Mouse (Mus musculus): Measurements from ENCODE around the gene Tulp1. TPM values are rescaled to one million over a fixed set of nuclear protein-coding genes. Genes with fewer than 3 reads are reported as not detected.
"Not testable (repeated sequence)": the region's sequence is repeated elsewhere in the genome, so short reads cannot be mapped to it uniquely, and the experiment has no call there.

Tulp1 gene
- polyA plus RNA-seq, 1 experiment from 2014 or later = 7.3 TPM

DNA sequence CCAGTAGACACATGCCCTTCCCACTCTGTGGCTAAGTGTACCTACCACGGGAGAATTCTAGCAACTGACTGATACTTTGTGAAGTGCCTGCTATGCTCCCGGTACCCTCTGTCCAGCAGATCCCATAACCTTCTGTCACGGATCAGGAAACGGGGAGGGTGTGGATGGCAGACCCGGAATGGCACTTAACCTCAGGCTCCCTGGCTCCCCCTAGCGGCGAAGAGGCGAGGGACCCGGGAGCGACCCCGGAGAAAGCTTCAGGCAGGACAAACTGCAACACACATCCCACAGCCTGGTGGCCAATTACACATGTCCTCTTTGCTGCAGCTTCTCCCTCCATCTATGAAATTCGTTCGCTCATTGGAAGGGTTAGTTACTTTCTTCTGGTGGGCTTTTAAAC, 3.4 kb upstream of the Tulp1 start:
- no peak overlapping the region for H3K9ac ChIP-seq
- WGBS = 7% methylated on average over 13 of the region's 13 CpGs
- no peaks in the 10 kb centered on the region for H3K36me3 ChIP-seq
- no peaks in the 10 kb centered on the region for H3K9me3 ChIP-seq
- no peak overlapping the region for H3K27ac ChIP-seq
- no peak for ATAC-seq (ENCODE audit: insufficient number of reproducible peaks, insufficient read depth, low FRiP score, low TSS enrichment, low read depth)
- H3K4me3 ChIP-seq = no peak overlapping the region
- peaks cover 25% of the 10 kb centered on the region for H3K27me3 ChIP-seq
- peaks cover 16% of the 10 kb centered on the region for H3K4me1 ChIP-seq
- H3K4me2 ChIP-seq = peak overlapping the region; percentile 3; the same call in 1 of the 2 replicates

DNA sequence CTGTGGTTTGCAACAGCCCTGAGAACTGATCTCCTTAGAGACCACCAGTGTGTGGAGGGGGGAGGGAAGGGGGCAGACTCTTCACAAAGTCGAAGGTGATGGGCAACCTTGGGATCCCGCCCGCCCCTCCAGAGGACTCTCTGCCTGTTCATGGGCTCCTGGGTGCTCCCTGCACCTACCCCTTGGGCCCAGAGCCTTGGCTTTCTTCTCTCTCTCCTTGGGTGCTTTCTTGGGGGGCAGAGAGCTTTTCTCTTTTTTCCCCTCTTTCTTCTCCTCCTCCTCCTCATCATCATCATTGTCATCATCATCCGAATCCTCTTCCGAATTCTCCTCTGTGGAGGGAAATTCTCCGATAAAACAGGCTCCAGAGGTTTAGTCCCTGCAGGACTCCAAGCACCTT, 1.5 kb downstream of the Tulp1 start:
- no peaks in the 10 kb centered on the region for H3K9me3 ChIP-seq
- H3K4me3 ChIP-seq = peak overlapping the region; percentile 39
- H3K36me3 ChIP-seq = no peaks in the 10 kb centered on the region
- peaks cover 30% of the 10 kb centered on the region for H3K4me1 ChIP-seq
- H3K4me2 ChIP-seq = peak overlapping the region; percentile 77
- peak overlapping the region; percentile 64 for H3K9ac ChIP-seq
- ATAC-seq (ENCODE audit: insufficient number of reproducible peaks, insufficient read depth, low FRiP score, low TSS enrichment, low read depth) = no peak
- peaks cover 51% of the 10 kb centered on the region for H3K27me3 ChIP-seq
- H3K27ac ChIP-seq = no peak overlapping the region
- WGBS = 21% methylated on average over 6 of the region's 6 CpGs

DNA sequence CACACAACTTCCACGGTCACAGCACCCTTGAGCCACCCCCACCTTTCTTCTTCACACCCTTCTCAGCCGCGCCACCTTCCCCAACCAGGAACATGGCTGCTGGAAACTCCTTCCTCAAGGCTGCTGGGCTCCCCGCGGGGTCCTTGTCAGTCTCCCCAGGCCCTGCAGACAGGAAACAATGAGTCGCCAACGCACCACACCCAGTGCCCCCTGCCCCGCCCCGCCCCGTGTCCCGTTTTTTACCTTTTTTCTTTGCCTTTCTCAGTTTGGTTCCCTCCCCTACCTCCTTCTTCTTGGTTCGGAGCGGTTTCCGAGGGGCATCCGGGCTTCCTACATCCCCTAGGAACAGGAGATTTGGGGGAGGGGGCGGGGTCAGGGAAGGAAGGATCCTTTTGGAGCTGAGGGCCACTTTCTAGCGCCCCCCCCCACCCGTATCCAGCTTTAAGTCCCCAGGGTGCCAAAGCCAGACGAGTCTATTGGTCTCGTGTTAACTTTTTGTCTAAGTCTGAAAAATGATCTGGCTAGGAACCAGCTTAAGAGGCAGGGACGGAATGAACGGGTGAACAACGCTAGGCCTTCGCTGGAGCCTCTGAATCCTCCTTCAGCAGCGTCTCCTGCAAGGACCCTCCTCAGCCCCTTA, 2.2 kb downstream of the Tulp1 start:
- Histone ChIP-seq H3K36me3 (no peaks in the 10 kb centered on the region), H3K9me3 (no peaks in the 10 kb centered on the region), H3K4me3 (peak overlapping the region; percentile 39), H3K4me2 (peak overlapping the region; percentile 77), H3K27ac (peak overlapping the region; percentile 40; the same call in 1 of the 2 replicates), H3K4me1 (peaks cover 34% of the 10 kb centered on the region), H3K9ac (peak overlapping the region; percentile 64), H3K27me3 (peaks cover 56% of the 10 kb centered on the region)
- no peak; the same call in 1 of the 2 replicates for ATAC-seq (ENCODE audit: insufficient number of reproducible peaks, insufficient read depth, low FRiP score, low TSS enrichment, low read depth)
- WGBS = 2% methylated on average over 25 of the region's 25 CpGs

DNA sequence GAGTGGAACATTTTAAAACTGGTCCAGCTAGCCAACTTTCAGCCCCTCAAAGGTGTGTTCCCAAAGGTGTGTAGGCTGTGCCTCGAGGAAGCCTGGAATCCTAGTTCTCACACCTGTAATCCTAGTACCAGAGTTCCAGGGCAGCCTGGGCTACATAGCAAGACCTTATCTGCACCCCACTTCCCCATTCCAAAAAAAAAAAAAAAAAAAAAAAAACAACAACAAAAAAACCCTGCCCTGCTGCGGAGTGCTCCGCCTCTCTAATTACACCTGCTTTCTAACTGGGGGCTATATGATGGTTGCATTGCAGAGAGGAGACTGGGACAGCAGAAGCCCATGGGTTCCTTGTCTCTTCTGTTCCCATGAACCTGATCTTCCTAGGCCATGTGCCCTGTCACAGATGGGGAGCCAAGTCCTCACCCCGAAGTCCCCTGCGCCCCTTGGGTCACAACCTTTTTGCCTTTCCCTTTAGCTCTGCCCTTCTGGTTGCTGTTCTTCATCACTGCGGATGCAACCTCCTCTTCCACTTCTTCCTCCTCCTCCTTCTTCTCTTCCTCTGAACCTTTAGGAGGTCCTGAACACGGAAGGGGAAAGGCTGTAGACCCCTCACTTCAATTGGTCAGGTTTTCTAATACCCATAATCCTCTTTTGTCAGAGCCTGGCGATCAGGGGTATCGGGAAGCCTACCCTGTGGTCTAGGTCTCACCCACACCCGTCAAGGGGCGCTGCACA, 2.9 kb downstream of the Tulp1 start:
- peak overlapping the region; percentile 64 for H3K9ac ChIP-seq
- H3K27ac ChIP-seq = peak overlapping the region; percentile 40; the same call in 1 of the 2 replicates
- H3K4me2 ChIP-seq = peak overlapping the region; percentile 77
- 33% methylated on average over 11 of the region's 11 CpGs for WGBS
- H3K36me3 ChIP-seq = no peaks in the 10 kb centered on the region
- H3K4me3 ChIP-seq = peak overlapping the region; percentile 39
- H3K27me3 ChIP-seq = peaks cover 56% of the 10 kb centered on the region
- H3K4me1 ChIP-seq = peaks cover 34% of the 10 kb centered on the region
- H3K9me3 ChIP-seq = no peaks in the 10 kb centered on the region
- ATAC-seq (ENCODE audit: insufficient number of reproducible peaks, insufficient read depth, low FRiP score, low TSS enrichment, low read depth) = no peak

DNA sequence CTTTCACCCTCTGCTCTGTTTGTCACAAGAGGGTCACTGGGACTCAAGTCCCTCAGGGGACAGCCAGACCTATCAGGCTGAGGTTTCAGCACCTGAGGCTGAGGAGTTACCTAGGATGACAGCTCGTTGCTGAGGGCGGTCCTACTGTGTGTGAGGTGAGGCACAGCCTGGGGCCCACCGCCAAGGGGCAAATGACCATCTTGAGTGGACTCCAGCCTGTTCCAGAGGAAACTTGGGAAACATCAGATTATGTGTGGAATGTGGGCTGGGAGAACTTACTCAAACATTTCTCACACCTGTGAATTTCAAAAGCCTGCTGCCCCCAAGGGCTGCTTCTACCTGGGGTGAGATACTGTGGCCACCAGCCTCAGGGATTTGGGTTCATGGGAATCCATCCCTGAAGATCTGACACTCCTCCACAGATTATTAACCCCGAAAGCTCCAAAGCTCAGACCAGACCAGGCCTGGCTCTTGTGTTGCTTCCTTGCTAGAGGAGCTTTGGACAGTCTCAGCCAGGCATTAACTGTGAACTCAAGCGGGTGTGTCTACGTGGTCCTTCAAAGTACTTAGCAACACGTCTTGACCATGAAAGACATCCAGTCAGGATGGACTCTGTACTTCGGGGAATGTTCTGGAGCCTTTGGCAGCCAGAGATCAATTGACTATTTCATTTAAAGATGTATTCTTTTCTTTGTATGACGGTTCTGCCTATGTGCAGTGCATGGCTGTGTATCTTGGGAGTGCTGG, 4.3 kb downstream of the Tulp1 start:
- Histone ChIP-seq H3K4me3 (no peak overlapping the region), H3K27ac (no peak overlapping the region), H3K9me3 (no peaks in the 10 kb centered on the region), H3K4me1 (peaks cover 37% of the 10 kb centered on the region), H3K4me2 (no peak overlapping the region), H3K9ac (no peak overlapping the region), H3K27me3 (peaks cover 51% of the 10 kb centered on the region), H3K36me3 (no peaks in the 10 kb centered on the region)
- WGBS = 80% methylated on average over 9 of the region's 9 CpGs
- ATAC-seq (ENCODE audit: insufficient number of reproducible peaks, insufficient read depth, low FRiP score, low TSS enrichment, low read depth) = no peak

DNA sequence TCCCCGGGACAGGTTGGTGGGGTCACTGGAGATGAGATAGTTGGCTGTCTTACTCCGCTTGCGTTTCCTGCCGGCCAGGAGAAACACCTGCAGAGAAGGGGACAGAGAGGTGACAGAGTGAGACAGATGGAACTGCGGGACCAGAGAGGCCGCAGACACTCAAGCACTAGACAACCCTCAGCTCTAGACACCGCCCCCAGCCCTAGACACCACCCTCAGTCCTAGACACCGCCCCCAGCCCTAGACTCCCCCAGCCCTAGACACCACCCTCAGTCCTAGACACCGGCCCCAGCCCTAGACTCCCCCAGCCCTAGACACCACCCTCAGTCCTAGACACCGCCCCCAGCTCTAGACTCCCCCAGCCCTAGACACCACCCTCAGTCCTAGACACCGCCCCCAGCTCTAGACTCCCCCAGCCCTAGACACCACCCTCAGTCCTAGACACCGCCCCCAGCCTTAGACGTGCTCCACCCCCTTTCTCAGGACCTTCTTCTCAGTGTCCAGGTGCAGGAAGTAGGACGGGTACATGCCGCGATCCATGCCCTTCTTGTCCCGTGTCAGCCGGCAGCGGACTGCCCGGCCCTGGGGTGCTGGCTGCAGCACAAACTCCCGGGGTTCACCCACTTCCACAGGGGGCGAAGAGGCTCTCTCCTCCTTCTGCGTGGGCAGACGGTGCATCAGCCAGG, 6.3 kb downstream of the Tulp1 start:
- 15% methylated on average over 24 of the region's 24 CpGs for WGBS
- not testable (repeated sequence) for H3K36me3 ChIP-seq; H3K4me2 ChIP-seq; H3K9me3 ChIP-seq; H3K27ac ChIP-seq; H3K4me3 ChIP-seq; ATAC-seq (ENCODE audit: insufficient number of reproducible peaks, insufficient read depth, low FRiP score, low TSS enrichment, low read depth); H3K9ac ChIP-seq
- Histone ChIP-seq H3K4me1 (peaks cover 24% of the 10 kb centered on the region), H3K27me3 (peaks cover 33% of the 10 kb centered on the region)

DNA sequence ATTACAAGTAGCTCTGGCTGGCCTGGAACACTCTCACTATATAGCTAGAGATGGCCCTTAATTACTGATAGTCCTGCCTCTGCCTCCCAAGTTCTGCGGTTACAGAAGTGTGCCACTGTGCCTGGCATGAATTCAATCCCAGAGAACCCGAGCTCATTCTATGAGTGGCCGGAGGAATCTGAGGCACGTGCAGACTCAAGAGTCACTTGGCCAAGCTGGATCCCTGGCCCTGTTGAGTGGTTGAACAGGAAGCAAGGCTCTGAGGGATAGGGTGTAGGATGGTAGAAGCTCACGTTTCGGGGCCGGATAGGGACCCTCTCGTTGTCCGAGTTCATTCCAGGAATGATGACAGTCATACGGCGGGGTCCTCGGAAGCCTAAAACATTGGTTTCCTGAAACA, 9.2 kb downstream of the Tulp1 start:
- WGBS = 83% methylated on average over 12 of the region's 12 CpGs
- H3K36me3 ChIP-seq = no peaks in the 10 kb centered on the region
- H3K9ac ChIP-seq = no peak overlapping the region
- no peak for ATAC-seq (ENCODE audit: insufficient number of reproducible peaks, insufficient read depth, low FRiP score, low TSS enrichment, low read depth)
- no peak overlapping the region for H3K27ac ChIP-seq
- no peak overlapping the region for H3K4me2 ChIP-seq
- H3K4me3 ChIP-seq = no peak overlapping the region
- H3K27me3 ChIP-seq = peaks cover 24% of the 10 kb centered on the region
- H3K9me3 ChIP-seq = no peaks in the 10 kb centered on the region
- H3K4me1 ChIP-seq = peaks cover 22% of the 10 kb centered on the region

DNA sequence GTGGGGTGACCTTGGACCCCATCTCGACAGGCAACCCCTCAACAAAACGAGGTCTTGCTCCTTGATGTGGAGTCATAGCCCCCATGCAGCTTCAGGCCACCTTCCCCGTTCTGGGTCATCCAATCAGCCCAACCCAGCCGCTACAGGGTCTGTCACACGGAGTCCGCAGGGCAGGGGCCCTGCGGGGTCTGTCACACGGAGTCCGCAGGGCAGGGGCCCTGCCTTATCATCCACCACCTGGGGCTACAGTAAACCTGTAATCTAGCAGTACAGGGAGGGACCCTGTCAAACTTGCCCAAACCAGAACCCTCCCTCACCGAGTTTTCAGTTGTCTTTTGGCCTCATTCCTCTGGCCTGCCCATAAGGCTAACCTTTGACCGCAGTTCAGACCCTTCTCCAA, 13.0 kb downstream of the Tulp1 start:
- ATAC-seq (ENCODE audit: insufficient number of reproducible peaks, insufficient read depth, low FRiP score, low TSS enrichment, low read depth) = no peak
- Histone ChIP-seq H3K9ac (peak overlapping the region; percentile 97), H3K9me3 (no peaks in the 10 kb centered on the region), H3K4me1 (peaks cover 43% of the 10 kb centered on the region), H3K4me2 (peak overlapping the region; percentile 81), H3K27ac (peak overlapping the region; percentile 100), H3K36me3 (no peaks in the 10 kb centered on the region), H3K4me3 (peak overlapping the region; percentile 94), H3K27me3 (no peaks in the 10 kb centered on the region)
- WGBS = 15% methylated on average over 11 of the region's 11 CpGs

DNA sequence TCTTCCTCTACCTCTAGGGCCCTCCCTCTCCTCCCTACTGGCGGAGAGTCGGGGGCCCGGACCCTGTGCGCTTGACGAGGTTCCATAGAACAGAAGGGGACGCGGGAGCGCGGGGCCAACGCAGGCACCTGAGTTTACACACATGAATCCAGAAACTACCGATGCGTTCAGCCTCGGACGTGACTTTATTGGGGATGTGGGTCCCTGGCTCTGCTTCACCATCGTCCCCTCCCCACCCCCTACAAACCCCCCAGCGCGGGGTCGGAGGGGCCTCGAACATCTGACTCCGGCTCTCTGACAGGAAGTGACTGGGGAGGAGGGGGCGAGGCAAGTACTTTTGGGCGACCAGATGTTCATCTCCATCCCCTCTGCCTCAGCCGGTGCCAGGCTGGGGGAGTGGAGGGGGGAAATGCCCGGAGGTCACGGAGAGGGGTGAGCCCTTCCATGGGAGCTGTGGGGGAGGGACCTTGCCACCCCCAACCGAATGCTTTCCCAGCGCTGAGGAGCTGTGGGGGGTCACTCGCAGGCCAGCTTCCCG, 13.6 kb downstream of the Tulp1 start:
- Histone ChIP-seq H3K4me3 (peak overlapping the region; percentile 94), H3K9me3 (no peaks in the 10 kb centered on the region), H3K4me1 (peaks cover 48% of the 10 kb centered on the region), H3K9ac (peak overlapping the region; percentile 97), H3K27ac (peak overlapping the region; percentile 100), H3K36me3 (no peaks in the 10 kb centered on the region), H3K4me2 (peak overlapping the region; percentile 81), H3K27me3 (no peaks in the 10 kb centered on the region)
- ATAC-seq (ENCODE audit: insufficient number of reproducible peaks, insufficient read depth, low FRiP score, low TSS enrichment, low read depth) = peak; percentile 3; the same call in 1 of the 2 replicates
- WGBS = under 1% methylated on average over 29 of the region's 29 CpGs

DNA sequence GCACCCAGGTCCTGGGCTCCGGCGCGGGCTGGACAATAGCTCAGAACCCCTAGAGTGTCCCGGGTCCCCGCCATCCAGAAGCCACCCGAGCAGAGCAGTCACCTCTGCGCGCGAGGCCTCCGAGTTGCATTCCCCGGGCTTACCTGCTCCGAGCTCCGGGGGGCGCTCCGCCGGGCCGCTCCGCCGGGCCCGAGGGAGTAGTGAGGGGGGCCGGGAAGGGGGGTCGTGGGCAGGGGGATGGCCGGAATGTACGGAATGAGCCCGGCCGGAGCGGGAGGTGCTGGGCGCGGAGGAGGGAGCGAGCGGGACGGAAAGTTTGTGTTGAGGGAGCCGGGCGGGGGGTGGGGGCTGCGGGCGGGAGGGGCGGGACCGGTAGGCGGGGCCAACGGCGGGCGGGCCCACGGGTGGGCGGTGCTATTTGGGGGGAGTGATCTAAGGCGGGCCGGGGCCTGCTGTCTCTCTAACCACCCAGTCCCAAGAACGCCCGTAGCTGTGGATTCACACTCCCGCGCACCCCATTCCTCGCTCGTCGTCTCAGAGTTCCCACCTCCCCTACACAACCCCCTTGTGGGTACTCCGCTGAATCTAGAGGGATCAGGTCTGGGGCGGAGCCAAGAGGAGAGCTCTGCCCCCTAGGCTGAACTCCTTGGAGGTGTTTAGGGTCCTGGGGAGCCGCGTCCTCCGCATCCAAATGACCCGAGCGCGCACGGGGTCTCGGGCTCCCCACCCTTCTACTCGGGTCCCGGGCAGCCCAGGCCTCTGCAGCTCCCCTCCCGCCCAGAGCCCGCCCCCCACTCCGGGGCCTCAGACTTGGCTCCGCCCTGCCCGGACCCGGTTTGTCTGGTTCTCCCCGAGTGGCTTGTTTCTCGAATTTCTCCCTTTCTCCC, 14.3 kb downstream of the Tulp1 start, which contains the start of gene Tead3:
Gene Tead3 (minus strand): TSS at position 352 of the 887 bp plus-strand sequence.
- peak within 1 kb of the TSS; percentile 100 for H3K27ac ChIP-seq
- peak within 1 kb of the TSS; percentile 97 for H3K9ac ChIP-seq
- peaks cover 52% of the 10 kb centered on the region for H3K4me1 ChIP-seq
- H3K9me3 ChIP-seq = no peaks in the 10 kb centered on the region
- peak within 1 kb of the TSS; percentile 94 for H3K4me3 ChIP-seq
- under 1% methylated on average over 61 of the region's 73 CpGs for WGBS
- peak; percentile 85 for ATAC-seq (ENCODE audit: insufficient number of reproducible peaks, insufficient read depth, low FRiP score, low TSS enrichment, low read depth)
- H3K4me2 ChIP-seq = peak within 1 kb of the TSS; percentile 81
- no peaks in the 10 kb centered on the region for H3K27me3 ChIP-seq
- no peaks in the 10 kb centered on the region for H3K36me3 ChIP-seq

Data from embryonic facial prominence, embryonic 13.5 days (tissue).